Mouse (Mus musculus): ENCODE data around the gene Olfr543.
A peak's percentile ranks its signal among the peaks of the same experiment; 100 is the strongest.
"Not testable (repeated sequence)": the region's sequence is repeated elsewhere in the genome, so short reads cannot be mapped to it uniquely, and the experiment has no call there.

The Olfr543 gene

DNA sequence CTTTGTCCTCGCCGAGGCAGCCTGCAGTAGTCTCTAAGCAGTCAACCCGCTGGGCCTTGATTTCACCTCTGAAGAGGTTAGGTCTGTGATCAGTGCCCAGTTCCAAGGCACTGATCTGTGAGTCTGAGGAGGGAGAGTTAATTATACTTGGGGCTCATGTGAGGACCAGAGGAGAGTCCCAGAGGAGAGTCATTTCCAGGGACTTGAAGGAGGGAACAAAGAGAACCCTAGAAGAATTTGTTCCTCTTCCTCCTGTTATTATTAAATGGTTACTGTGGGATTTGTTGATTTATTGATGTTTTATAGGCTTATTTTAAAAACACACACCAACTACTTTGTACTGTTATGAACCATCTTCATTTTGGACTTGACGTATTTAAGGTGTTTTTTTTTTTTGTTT lies at the start of gene Olfr543:
Gene Olfr543 (minus strand): TSS at position 101 of the 400 bp plus-strand sequence.
- no peak for DNase-seq (ENCODE audit: low spot score)

DNA sequence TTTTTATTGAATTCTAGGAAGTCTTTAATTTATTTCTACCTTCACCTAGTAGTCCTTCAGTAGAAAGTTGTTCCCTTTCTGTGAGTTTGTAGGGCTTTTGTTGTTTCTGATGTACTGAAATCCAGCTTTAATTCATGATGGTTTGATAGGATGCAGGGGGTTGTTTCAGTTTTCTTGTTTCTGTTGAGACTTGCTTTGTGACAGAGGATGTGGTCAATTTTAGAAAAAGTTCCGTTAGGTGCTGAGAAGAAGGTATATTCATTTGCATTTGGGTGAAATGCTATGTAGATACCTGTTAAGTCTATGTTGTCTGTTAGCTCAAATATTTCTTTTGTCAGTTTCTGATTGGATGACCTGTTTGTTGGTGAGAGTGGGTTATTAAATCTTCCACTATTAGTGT lies 47.6 kb upstream of the Olfr543 start:
- no peak for DNase-seq (ENCODE audit: low spot score)

DNA sequence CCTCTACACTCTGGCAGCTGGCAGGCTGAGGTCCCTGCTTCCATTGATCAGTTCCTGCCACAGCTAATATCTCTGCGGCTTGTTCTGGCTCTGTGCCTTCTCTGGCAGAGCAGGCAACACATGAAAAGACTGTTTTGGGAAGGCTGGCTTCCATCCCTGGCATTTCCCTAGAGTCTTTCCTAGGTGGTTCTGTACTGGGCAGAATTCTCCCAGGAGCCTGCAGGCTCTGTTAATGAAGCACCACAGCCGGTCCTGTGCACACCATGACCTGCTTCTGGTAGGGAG lies 35.5 kb upstream of the Olfr543 start:
- no peak for DNase-seq (ENCODE audit: low spot score)

DNA sequence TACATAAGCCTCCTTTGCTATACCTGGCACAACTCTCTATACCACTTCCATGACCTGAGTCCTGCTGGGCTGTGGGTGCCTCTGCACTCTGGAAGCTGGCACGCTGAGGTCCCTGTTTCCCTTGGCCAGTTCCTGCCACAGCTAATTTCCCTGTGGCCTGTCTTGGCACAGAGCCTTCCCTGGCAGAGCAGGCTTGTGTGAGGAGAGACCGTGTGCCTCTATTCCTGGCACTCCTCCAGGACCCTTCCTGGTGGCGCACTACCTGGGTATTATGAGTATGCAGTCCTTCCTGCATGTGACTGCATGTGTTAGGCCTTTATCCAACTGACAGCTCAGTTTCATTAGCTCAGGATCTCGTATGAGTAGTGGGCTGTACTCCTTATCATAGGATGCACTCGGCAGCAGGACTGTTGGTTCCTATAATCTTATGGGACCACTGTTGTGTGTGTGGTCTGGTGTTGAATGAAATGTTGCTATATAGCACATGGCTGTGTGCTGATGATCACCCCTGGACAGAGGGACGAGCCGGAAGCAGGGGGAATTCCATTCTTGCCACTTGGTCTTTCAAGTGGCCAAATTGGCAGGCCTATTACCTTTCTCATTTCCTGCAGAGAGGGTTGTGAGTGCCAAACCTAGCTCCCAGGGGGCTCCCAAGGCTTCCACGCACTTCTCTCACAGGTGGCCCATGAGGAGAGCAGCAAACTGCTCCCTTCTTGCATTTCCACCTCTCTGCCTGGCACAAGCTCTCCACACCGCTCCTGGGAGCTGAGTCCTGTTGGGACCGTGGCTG lies 35.0 kb upstream of the Olfr543 start:
- no peak for DNase-seq (ENCODE audit: low spot score)

DNA sequence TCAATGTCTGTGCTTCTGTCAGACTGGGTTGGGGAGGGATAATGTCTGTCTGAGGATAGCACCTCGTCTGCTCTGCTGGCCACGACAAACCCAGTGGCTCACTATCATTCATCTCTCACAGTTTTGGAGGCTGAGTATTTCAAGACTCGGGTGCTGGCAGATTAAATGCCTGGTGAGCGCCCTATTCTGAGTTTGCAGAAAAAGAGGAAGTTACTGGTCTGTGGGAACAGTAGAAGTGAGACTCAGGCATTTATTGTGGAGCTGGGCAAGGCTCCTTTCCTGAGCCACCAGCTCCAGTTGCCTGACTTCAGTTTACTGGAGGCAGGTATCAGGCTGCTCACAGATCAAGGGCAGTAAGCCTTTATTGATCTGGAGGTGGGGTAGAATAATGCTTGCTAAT lies 32.7 kb upstream of the Olfr543 start:
- no peak for DNase-seq (ENCODE audit: low spot score)

DNA sequence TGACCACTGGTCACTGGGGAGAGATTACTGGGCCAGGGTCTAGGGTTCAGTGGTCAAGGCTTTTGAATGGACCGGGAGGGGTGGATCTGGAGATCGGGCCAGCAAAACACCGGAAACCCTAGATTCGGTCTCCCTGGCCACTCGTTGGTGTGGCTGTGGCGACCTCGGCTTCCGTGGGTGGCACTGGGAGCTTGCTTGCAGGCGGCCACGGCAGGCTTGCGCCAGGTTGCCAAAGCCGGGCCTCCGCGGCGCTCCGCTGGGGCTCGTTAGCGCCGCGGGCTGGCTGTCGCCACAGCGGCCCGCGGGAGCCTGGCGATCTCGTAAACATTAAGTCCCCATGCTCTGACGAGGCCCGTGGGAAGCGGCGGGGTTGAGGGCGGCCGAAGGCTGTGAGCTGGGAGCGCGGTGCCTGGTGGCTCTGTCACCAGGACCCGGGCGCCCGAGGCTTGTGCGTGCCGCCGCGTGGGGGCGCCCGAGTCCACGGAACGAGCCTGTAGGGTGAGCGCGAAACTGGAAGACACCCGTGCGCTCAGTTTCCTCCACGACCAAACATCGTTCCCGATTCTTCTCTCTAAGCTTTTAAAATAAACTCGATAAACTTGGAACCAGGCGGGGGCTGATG lies 31.4 kb upstream of the Olfr543 start:
- peak; percentile 66 for DNase-seq (ENCODE audit: low spot score)

DNA sequence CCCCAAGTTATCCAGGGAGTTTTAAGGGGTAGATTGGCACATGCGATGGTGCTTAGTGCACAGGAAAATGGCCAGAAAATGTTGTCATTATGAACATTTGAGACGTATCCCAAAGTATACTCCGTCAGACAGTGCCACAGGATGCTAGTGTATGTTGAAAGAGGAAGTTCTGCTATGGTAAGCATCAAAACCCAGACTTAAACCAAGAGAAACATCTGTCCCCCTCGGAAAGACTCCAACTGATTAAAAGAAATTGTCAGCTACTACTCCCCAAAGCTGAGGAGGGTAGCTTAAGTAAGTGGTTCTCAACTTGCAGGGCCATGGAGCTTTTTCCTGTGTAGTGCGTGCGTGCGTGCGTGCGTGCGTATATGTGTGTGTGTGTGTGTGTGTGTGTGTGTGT lies 30.4 kb upstream of the Olfr543 start:
- no peak for DNase-seq (ENCODE audit: low spot score)

DNA sequence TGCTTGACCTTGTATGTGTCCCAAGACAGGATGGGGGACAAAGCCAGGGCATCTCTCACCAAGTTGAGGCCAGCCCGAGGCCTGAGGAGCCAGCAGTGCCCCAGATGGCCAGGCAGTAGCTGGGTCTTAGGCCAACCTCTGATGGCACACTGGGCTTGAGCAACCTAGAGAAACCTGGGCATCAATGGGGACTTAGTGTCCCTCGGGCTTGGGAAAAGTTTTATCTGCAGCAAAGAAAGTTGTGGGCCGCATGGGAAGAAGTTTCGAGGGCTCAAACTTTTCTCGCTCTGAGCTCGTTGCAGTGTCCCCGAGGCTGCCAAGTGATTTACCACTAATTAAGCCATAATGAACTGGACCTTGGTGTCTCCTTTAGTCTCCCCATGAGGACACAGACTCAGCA lies 28.2 kb upstream of the Olfr543 start:
- no peak for DNase-seq (ENCODE audit: low spot score)

DNA sequence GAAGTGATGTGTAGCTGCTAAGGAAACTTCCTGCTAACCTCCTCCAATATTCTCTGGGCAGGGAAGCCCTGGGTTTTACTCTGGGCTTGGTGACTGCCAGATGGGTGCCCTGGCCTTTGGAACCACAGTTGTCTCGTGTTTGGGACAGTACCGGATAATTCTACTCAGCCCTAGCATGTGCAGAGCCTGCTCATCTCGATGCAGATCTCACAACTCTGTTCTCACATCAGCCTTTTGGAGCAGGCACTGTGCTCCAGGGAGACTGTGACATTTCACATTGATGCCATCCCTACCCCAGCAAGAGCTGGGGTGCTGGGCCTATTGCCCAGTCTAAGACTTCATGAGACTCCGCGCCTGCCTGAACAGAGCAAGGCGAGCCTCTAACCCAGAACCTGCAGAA lies 27.2 kb upstream of the Olfr543 start:
- no peak for DNase-seq (ENCODE audit: low spot score)

DNA sequence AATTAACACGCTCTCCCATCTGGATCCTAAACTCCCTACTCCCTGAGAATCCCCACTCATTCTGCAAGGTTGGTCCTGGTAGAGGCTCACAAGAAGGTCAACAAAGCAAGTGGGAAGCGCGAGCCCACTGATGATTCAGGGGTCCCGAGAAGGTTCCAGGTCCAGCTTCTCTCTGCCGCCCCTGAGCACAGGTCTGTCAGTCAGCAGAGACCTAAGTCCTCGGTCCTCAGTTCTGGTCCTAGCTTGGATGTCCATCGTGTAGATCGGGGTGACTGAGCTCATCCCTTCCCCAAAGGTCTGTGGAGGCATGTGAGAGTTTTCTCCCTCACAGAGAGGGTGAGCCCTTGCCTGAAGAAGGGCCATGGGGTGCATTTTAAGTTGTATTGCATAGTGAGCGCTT lies 26.6 kb upstream of the Olfr543 start:
- DNase-seq (ENCODE audit: low spot score) = no peak

DNA sequence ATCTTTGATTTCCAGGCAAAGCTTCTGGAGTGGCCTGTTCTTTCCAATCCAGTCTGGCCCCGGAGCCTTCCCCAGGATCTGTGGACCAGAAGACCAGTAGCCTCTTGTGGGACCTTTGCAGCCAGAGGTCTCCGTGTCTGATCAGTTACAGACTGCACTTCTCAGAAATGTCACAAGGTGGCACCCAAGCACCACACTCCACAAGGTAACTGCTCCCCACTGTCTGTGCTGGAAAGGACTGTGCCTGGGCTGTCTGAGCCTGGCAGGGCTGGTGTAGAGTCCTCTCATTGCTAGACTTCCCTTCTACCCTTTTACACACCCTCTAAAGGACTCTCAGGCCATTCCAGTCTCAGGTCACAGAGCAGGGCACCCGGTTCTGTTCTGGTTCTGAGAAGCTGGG lies 25.4 kb upstream of the Olfr543 start:
- peak; percentile 56 for DNase-seq (ENCODE audit: low spot score)

DNA sequence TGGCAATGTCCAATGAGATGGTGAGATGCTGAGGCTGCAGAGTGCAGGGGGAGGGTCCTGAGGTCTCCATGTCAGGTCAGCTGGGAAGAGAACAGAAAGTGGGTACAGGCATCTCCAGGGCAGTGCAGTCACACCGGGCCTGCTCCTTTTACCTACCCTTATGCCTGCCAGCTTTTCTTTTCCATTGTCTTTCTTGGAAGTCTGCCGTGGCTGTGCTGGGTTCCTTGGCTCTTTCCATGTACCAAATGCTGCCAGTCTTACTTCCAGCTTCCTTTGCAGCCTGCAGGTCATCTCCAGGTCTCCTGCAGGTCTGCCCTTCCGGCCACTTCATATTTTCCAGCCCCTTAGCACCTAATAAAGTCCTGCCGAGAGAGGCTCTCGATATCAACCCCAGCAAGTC lies 20.5 kb upstream of the Olfr543 start:
- no peak for DNase-seq (ENCODE audit: low spot score)

DNA sequence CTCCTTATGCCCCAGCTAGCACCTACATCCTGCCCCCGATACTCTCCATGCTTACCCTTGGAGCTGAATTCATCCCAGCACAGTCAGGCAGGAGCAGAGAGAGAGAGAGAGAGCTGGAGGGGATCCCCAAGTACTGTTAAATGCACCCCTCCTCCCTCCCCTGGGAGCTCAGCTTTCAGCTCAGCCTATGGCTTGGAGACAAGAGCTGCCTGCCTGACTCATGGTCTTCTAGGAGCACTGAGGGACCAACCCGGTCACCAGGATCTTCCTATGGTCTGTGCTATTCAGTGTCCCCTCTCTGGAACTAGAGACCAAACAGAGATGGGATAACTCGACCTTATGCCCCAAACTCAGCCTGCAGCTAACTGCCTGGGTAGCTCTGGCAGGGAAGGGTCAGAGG lies 18.0 kb upstream of the Olfr543 start, which contains the start of gene Olfr545:
Gene Olfr545 (minus strand): TSS at position 101 of the 400 bp plus-strand sequence.
- no peak for DNase-seq (ENCODE audit: low spot score)

DNA sequence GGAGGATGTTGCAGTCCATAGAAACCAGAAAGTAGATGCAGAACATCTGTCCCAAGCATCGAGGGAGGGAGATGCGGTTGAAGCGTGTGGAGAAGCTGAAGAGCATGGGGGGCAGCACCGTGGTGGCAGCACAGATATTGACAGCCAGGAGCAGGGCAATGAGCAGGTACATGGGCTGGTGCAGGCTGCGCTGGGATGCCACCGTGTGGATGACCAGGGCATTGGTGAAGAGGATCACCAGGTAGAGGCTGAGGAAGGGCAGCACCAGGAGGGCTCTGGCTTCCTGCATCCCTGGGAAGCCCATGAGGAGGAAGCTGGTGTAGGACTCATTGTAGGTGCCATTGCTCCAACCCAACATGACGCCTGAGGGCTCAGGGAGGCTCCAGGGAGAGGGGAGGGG lies 12.9 kb upstream of the Olfr543 start:
- DNase-seq (ENCODE audit: low spot score) = not testable (repeated sequence)

DNA sequence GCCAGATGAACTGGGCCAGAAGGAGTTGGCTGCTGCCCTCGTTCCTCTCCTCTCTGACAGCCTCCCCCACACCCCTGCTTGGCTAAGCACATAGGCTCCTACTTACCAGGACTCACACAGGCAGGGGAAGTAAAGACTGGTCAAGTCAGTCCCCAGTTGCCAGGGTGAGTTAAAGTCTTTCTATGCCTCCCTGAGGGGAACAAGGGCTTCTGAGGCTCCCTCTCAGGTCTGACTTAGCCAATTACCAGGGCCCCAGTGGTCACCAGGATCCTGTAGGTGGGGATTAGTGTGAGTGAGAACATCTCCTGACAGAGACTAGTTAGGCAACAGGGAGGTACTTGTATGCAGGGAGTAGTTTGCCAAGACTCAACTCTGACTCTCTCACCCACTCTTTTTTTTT lies 6.7 kb upstream of the Olfr543 start, which contains the start of gene Olfr544:
Gene Olfr544 (minus strand): TSS at position 153 of the 400 bp plus-strand sequence.
- DNase-seq (ENCODE audit: low spot score) = no peak

DNA sequence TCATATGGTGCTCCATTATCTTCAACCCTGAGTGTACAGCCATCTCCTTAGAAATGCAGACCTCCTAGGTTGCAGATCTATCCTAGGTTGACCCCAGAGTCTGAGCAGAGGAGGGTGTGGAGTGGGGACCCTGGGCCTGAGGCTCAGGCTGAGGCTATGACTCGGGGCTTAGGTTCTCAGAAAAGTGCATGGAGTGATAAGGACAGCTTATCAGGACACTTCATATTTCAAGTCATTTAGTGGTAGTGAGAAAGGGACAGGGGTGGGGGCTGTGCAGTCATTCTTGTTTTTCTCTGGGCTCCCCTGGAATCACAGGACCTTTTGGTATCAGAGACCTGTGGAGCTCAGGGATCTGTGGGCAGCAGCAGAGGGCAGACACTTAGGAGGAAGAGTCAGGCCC lies 4.6 kb upstream of the Olfr543 start:
- no peak for DNase-seq (ENCODE audit: low spot score)

DNA sequence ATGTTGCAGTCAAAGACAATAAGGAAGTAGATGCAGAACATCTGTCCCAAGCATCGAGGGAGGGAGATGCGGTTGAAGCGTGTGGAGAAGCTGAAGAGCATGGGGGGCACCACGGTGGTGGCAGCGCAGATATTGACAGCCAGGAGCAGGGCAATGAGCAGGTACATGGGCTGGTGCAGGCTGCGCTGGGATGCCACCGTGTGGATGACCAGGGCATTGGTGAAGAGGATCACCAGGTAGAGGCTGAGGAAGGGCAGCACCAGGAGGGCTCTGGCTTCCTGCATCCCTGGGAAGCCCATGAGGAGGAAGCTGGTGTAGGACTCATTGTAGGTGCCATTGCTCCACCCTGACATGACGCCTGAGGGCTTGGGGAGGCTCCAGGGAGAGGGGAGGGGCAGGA lies 3.3 kb upstream of the Olfr543 start:
- not testable (repeated sequence) for DNase-seq (ENCODE audit: low spot score)

DNA sequence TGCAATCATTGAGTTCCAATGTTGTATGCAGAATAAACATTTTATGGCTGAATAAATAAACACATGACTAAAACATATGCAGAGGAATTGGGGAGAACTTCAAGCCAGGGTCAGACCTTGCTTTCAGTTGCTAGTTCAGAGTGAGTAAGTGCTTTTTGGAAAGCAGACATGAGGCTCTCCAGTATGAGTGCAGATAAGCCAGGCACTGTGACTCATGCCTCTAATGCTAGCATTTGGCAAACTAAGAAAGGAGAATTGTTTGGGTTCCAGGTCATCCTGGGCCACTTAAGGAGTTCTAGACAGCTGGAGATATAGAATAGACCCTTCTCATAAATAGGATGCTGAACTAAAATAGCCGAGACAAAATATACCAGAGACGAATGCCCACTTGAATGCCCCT lies 2.2 kb upstream of the Olfr543 start:
- DNase-seq (ENCODE audit: low spot score) = no peak

DNA sequence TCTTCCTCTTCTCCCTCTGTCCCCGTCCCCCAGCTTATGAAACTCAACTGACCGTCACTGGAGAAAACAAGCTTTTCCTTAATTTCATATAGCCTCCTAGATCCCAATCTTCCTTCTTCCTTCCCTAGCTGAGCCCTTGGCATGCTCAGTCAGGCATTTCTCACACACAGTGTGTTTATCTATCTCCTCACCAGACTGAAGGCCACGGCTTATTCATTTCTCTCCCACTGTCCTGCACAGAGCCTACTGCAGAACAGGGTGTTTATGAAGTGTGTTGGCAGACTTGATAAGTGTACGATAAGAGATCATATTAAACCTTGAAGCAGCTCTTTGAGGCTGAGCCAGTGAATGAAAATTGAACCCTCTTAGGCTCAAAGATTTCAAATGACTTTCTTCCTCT lies 658 bp downstream of the Olfr543 start:
- DNase-seq (ENCODE audit: low spot score) = peak; percentile 48

DNA sequence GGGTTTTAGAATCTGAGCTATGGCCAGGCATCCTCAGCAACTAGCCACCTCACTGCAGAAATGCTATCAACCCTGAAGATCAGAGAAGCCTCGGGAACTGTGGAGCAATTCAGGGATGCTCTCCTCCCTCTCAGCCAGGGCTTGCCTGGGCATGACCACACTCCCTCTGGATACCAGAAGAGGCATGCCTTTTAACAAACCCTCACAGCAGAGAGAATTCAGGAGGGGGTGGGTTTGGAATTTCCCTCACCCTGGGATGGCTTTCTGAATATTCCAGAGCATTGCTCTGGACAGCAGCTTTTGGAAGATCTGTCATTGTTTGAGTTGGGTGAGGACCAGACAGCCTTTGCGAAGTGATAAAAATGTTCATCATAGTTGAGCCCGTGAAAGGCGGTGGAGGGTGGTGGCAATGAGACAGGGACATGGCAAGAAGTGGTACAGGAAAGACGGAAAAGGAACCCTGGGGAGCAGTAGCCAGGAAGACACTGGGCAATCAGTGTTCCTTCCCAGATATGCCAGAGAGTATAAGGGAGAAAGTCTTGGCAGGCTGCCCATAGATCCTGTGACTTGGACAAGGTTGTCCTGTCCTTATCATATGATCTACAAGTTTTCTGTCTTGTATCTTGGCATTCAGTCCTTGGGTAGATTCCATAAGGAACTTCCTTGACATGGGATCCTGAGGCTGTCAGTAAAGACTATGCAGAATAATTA lies 2.0 kb downstream of the Olfr543 start:
- DNase-seq (ENCODE audit: low spot score) = peak; percentile 46

DNA sequence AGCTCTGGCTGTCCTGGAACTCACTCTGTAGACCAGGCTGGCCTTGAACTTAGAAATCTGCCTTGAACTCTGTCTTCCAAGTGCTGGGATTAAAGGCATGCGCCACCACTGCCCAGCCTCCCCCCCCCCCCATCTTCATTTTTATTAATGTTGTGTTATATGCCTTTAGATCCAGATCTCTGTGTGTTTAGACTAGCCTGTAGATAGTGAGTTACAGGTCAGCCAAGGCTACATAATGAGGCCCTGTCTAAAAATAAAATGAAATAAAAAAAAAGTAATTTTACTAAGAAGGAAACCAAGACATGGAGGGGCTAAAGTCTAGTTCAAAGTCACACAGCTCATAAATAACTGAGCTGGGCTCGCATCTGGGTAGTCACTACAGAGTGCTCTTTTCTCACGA lies 2.6 kb downstream of the Olfr543 start:
- no peak for DNase-seq (ENCODE audit: low spot score)

DNA sequence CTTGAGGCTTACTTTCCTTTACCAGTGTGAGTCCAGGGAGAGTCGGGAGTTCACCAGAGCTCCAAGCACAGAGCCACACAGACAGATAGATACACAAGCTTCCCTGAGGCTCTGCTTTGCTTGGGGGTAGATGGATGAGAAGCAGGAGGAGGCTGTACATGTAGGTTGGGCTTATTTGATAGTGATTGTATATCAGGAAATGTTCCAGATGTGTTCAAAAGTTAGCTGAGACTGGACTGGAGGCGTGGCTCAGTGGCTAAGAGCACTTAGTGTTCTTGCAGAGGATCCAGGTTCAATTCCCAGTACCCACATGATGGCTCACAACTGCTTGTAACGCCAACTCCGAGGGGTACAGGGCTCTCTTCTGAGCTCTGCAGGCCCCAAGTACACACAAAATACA lies 3.1 kb downstream of the Olfr543 start:
- DNase-seq (ENCODE audit: low spot score) = no peak

DNA sequence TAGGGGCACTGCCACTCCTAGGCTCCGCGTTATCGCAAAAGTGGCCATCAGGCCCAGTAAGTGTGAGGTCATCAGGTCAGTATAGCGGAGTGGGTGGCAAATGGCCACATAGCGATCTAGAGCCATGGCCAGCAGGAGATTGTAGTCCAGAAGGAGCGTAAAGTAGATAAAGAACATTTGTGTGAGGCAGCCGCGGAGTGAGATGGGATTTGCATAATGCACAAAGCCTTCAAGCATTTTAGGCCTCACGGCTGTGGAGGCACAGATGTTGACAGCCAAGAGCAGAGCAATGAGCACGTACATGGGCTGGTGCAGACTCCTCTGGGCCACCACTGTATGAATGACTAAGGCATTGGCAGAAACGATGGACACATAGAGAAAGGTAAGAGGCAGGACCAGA lies 4.1 kb downstream of the Olfr543 start:
- DNase-seq (ENCODE audit: low spot score) = no peak

Measured in testis, postnatal 14 days (tissue).